Mouse (Mus musculus) c-Kit-positive CD71-negative TER-119-negative erythroid progenitor cells, embryonic 14.5 days (primary cell): Measurements from ENCODE around the gene Heatr6.

ENCODE experiments used
- DNase-seq: peaks from one replicate; pipeline ENCODE4 v3.0.0-alpha.2; 2013; ENCODE audit warnings: low read depth

The Heatr6 gene

GRCm38 (mm10) chr11:83747376-83748265 lies 5.9 kb upstream of the Heatr6 start:
- no peak for DNase-seq

- no peak for DNase-seq
Measured at GRCm38 (mm10) chr11:83754227-83754626, 731 bp downstream of the Heatr6 start.

GRCm38 (mm10) chr11:83767306-83767705 lies 13.8 kb downstream of the Heatr6 start:
- no peak for DNase-seq

- no peak for DNase-seq
Measured at GRCm38 (mm10) chr11:83768976-83769375, 15.5 kb downstream of the Heatr6 start.

- no peak for DNase-seq
Measured at GRCm38 (mm10) chr11:83771014-83771413, 17.5 kb downstream of the Heatr6 start.

- DNase-seq, result no peak
Measured at GRCm38 (mm10) chr11:83772341-83772740, 18.8 kb downstream of the Heatr6 start.

GRCm38 (mm10) chr11:83773691-83774090 lies 20.2 kb downstream of the Heatr6 start:
- DNase-seq, result no peak

GRCm38 (mm10) chr11:83774324-83774723 lies 20.8 kb downstream of the Heatr6 start:
- DNase-seq, result no peak

GRCm38 (mm10) chr11:83776798-83777197 lies 23.3 kb downstream of the Heatr6 start:
- DNase-seq, result no peak

- DNase-seq, result no peak
Measured at GRCm38 (mm10) chr11:83783931-83784600, 30.6 kb downstream of the Heatr6 start.

GRCm38 (mm10) chr11:83784661-83785060 lies 31.2 kb downstream of the Heatr6 start:
- no peak for DNase-seq

GRCm38 (mm10) chr11:83785366-83785765 lies 31.9 kb downstream of the Heatr6 start:
- peak; percentile 78 for DNase-seq

- no peak for DNase-seq
Measured at GRCm38 (mm10) chr11:83786835-83787234, 33.3 kb downstream of the Heatr6 start.

GRCm38 (mm10) chr11:83787401-83788021 lies 34.0 kb downstream of the Heatr6 start:
- DNase-seq, result no peak

- DNase-seq, result no peak
Measured at GRCm38 (mm10) chr11:83788331-83788730, 34.8 kb downstream of the Heatr6 start.

- peak; percentile 62 for DNase-seq
Measured at GRCm38 (mm10) chr11:83789259-83789658, 35.8 kb downstream of the Heatr6 start.

- DNase-seq, result no peak
Measured at GRCm38 (mm10) chr11:83791133-83791532, 37.6 kb downstream of the Heatr6 start.

GRCm38 (mm10) chr11:83792316-83792914 lies 38.9 kb downstream of the Heatr6 start:
- DNase-seq, result no peak

GRCm38 (mm10) chr11:83793264-83793663 lies 39.8 kb downstream of the Heatr6 start:
- DNase-seq, result no peak

- no peak for DNase-seq
Measured at GRCm38 (mm10) chr11:83796112-83796511, 42.6 kb downstream of the Heatr6 start.

GRCm38 (mm10) chr11:83796980-83797608 lies 43.6 kb downstream of the Heatr6 start:
- no peak for DNase-seq

- no peak for DNase-seq
Measured at GRCm38 (mm10) chr11:83799871-83800430, 46.5 kb downstream of the Heatr6 start.
